Mouse (Mus musculus): ENCODE measurements around the gene Pacsin2. TPM values are rescaled to one million over a fixed set of nuclear protein-coding genes. Genes with fewer than 3 reads are reported as not detected.
A peak's percentile ranks its signal among the peaks of the same experiment; 100 is the strongest.

The Pacsin2 gene
- polyA plus RNA-seq, 2 experiments, result 41.6 to 58.4 TPM

GRCm38 (mm10) chr15:83348747-83349146 lies 115.7 kb downstream of the Pacsin2 start:
- Histone ChIP-seq H3K9me3 (ENCODE audit: control insufficient read depth, low read length) (no peaks in the 10 kb centered on the region), H3K27me3 (ENCODE audit: control insufficient read depth, insufficient read depth, low read length) (no peaks in the 10 kb centered on the region), H3K9ac (ENCODE audit: low read depth, low read length, severe bottlenecking) (peak overlapping the region; percentile 82; the same call in 1 of the 2 replicates), H3K36me3 (ENCODE audit: control insufficient read depth, insufficient read depth, low read length) (peaks cover 15% of the 10 kb centered on the region), H3K4me2 (replicated peaks; ENCODE audit: low read depth, low read length, severe bottlenecking) (peak overlapping the region; percentile 86), H3K4me3 (replicated peaks; ENCODE audit: low read length) (peak overlapping the region; percentile 90), H3K27ac (replicated peaks; ENCODE audit: low read depth, low read length) (no peak overlapping the region), H3K4me1 (ENCODE audit: control insufficient read depth, insufficient read depth, low read length) (peaks cover 12% of the 10 kb centered on the region)
- DNase-seq (ENCODE audit: low spot score), result no peak
- 52% methylated on average over 4 of the region's 4 CpGs for WGBS
- no peak for ATAC-seq (ENCODE audit: low FRiP score, low read depth)
- no peak for TF ChIP-seq POLR2A (IDR thresholded peaks at IDR 0.05; ENCODE audit: borderline replicate concordance, extremely low read depth, insufficient read depth, insufficient read length)

DNA sequence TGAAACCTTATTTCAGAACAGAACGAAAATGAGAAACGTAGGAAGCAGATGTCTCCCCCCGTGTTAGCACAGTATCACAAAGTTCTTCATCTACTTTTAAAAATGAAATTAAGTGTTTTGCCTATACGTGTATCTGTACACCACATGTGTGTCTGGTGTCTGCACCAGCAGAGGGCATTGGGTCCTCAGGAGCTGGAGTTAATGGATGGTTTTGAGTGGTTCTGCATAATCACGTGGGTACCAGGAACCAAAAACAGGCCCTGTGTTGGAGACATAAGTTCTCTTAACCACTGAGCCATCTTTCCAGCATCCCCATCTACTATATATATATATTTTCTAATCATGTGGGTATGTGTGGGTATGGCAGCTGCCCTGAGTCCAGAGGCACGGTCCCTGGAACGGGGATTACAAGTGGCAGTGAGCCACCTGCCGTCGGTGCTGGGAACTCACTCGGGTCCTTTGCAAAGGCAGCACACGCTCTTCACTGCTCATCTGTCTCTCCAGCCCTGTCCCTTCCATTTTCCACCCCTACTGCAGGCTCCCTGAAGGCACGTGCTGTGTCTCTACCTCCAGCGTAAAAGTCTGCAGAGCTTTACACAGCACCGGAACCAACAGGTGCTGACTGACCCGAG lies 118.4 kb downstream of the Pacsin2 start:
- no peak overlapping the region for H3K4me2 ChIP-seq (replicated peaks; ENCODE audit: low read depth, low read length, severe bottlenecking)
- 89% methylated on average over 15 of the region's 15 CpGs for WGBS
- ATAC-seq (ENCODE audit: low FRiP score, low read depth), result no peak
- peaks cover 31% of the 10 kb centered on the region for H3K36me3 ChIP-seq (ENCODE audit: control insufficient read depth, insufficient read depth, low read length)
- DNase-seq (ENCODE audit: low spot score), result no peak
- no peak overlapping the region for H3K4me3 ChIP-seq (replicated peaks; ENCODE audit: low read length)
- H3K27me3 ChIP-seq (ENCODE audit: control insufficient read depth, insufficient read depth, low read length), result no peaks in the 10 kb centered on the region
- TF ChIP-seq POLR2A (IDR thresholded peaks at IDR 0.05; ENCODE audit: borderline replicate concordance, extremely low read depth, insufficient read depth, insufficient read length), result no peak
- peaks cover 12% of the 10 kb centered on the region for H3K4me1 ChIP-seq (ENCODE audit: control insufficient read depth, insufficient read depth, low read length)
- H3K9ac ChIP-seq (ENCODE audit: low read depth, low read length, severe bottlenecking), result no peak overlapping the region
- H3K27ac ChIP-seq (replicated peaks; ENCODE audit: low read depth, low read length), result no peak overlapping the region
- no peaks in the 10 kb centered on the region for H3K9me3 ChIP-seq (ENCODE audit: control insufficient read depth, low read length)

GRCm38 (mm10) chr15:83344956-83345355 lies 119.5 kb downstream of the Pacsin2 start:
- Histone ChIP-seq H3K27ac (replicated peaks; ENCODE audit: low read depth, low read length) (no peak overlapping the region), H3K36me3 (ENCODE audit: control insufficient read depth, insufficient read depth, low read length) (peaks cover 40% of the 10 kb centered on the region), H3K4me2 (replicated peaks; ENCODE audit: low read depth, low read length, severe bottlenecking) (no peak overlapping the region), H3K4me1 (ENCODE audit: control insufficient read depth, insufficient read depth, low read length) (peaks cover 9% of the 10 kb centered on the region), H3K9ac (ENCODE audit: low read depth, low read length, severe bottlenecking) (no peak overlapping the region), H3K27me3 (ENCODE audit: control insufficient read depth, insufficient read depth, low read length) (no peaks in the 10 kb centered on the region), H3K9me3 (ENCODE audit: control insufficient read depth, low read length) (no peaks in the 10 kb centered on the region), H3K4me3 (replicated peaks; ENCODE audit: low read length) (no peak overlapping the region)
- TF ChIP-seq POLR2A (IDR thresholded peaks at IDR 0.05; ENCODE audit: borderline replicate concordance, extremely low read depth, insufficient read depth, insufficient read length), result no peak
- 64% methylated on average over 7 of the region's 7 CpGs for WGBS
- ATAC-seq (ENCODE audit: low FRiP score, low read depth) (no peak), DNase-seq (ENCODE audit: low spot score) (no peak)

GRCm38 (mm10) chr15:83344157-83344556 lies 120.2 kb downstream of the Pacsin2 start:
- WGBS, result 31% methylated on average over 7 of the region's 7 CpGs

GRCm38 (mm10) chr15:83338908-83339307 lies 125.5 kb downstream of the Pacsin2 start:
- H3K9me3 ChIP-seq (ENCODE audit: control insufficient read depth, low read length), result no peaks in the 10 kb centered on the region
- H3K27ac ChIP-seq (replicated peaks; ENCODE audit: low read depth, low read length), result no peak overlapping the region
- H3K4me3 ChIP-seq (replicated peaks; ENCODE audit: low read length), result no peak overlapping the region
- TF ChIP-seq POLR2A (IDR thresholded peaks at IDR 0.05; ENCODE audit: borderline replicate concordance, extremely low read depth, insufficient read depth, insufficient read length), result no peak
- H3K4me1 ChIP-seq (ENCODE audit: control insufficient read depth, insufficient read depth, low read length), result no peaks in the 10 kb centered on the region
- no peak; the same call in 1 of the 2 replicates for ATAC-seq (ENCODE audit: low FRiP score, low read depth)
- H3K9ac ChIP-seq (ENCODE audit: low read depth, low read length, severe bottlenecking), result no peak overlapping the region
- no peak for DNase-seq (ENCODE audit: low spot score)
- H3K4me2 ChIP-seq (replicated peaks; ENCODE audit: low read depth, low read length, severe bottlenecking), result no peak overlapping the region
- WGBS, result 83% methylated on average over 4 of the region's 6 CpGs
- peaks cover 62% of the 10 kb centered on the region for H3K36me3 ChIP-seq (ENCODE audit: control insufficient read depth, insufficient read depth, low read length)
- no peaks in the 10 kb centered on the region for H3K27me3 ChIP-seq (ENCODE audit: control insufficient read depth, insufficient read depth, low read length)

More at GRCm38 (mm10) chr15:83344157-83344556, 120.2 kb downstream of the Pacsin2 start:
- Histone ChIP-seq H3K9ac (ENCODE audit: low read depth, low read length, severe bottlenecking) (no peak overlapping the region), H3K4me3 (replicated peaks; ENCODE audit: low read length) (no peak overlapping the region), H3K36me3 (ENCODE audit: control insufficient read depth, insufficient read depth, low read length) (peaks cover 40% of the 10 kb centered on the region), H3K4me1 (ENCODE audit: control insufficient read depth, insufficient read depth, low read length) (peaks cover 7% of the 10 kb centered on the region), H3K27me3 (ENCODE audit: control insufficient read depth, insufficient read depth, low read length) (no peaks in the 10 kb centered on the region), H3K27ac (replicated peaks; ENCODE audit: low read depth, low read length) (no peak overlapping the region), H3K4me2 (replicated peaks; ENCODE audit: low read depth, low read length, severe bottlenecking) (no peak overlapping the region), H3K9me3 (ENCODE audit: control insufficient read depth, low read length) (no peaks in the 10 kb centered on the region)
- DNase-seq (ENCODE audit: low spot score) (no peak), ATAC-seq (ENCODE audit: low FRiP score, low read depth) (no peak)
- TF ChIP-seq POLR2A (IDR thresholded peaks at IDR 0.05; ENCODE audit: borderline replicate concordance, extremely low read depth, insufficient read depth, insufficient read length), result no peak
